Mouse (Mus musculus) left cerebral cortex, postnatal 10 days (tissue): ENCODE measurements around the gene Kmo. TPM values are rescaled to one million over a fixed set of nuclear protein-coding genes. Genes with fewer than 3 reads are reported as not detected.
A peak's percentile ranks its signal among the peaks of the same experiment; 100 is the strongest.

Source experiments
- DNase-seq, 2 experiments: peaks; one replicate each; pipeline ENCODE4 v3.0.0; 2021 to 2022; ENCODE audit warnings: low spot score in 2 of 2, mixed read lengths in 1 of 2; ENCODE audit errors: extremely low spot score in 1 of 2
- intact Hi-C: fragments of 180-260 bp; cut with DNase I; formaldehyde crosslinking; loops from one replicate; pipeline ENCODE4 v1.15.1; 2025
- total RNA-seq, 2 experiments: library from RNA; stranded (reverse); gene quantifications; 2 replicates each; pipeline ENCODE4 v1.2.3; 2021

The Kmo gene
- total RNA-seq, 2 experiments from 2014 or later = not detected

DNA sequence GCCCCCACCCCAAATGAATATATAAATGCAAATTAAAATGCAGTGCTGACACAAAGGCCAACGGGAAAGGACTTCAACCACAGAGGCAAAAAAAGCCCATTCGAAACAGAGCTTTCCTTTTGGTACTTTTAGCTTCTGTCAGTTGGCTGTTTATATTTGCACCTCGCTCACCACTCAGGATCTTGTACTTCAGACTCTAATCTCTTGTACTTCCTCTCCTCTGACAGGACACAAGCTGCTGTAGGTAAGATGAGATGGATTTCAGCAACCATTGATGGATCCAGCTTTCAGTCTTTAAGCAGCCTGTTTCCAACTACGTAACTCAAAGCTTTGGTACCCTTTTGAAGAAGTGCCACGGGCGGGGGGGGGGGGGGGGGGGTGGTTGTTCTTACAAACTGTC lies 60.8 kb downstream of the Kmo start:
- intact Hi-C loops = no loop called here
- DNase-seq = no peak

- no peak for DNase-seq
- intact Hi-C loops = loop anchor here (10.0 kb wide), 1 partner anchor 173 kb away; no protein-coding TSS in a partner anchor
Observed at GRCm38 (mm10) chr1:175691686-175692245, 71.6 kb downstream of the Kmo start.

DNA sequence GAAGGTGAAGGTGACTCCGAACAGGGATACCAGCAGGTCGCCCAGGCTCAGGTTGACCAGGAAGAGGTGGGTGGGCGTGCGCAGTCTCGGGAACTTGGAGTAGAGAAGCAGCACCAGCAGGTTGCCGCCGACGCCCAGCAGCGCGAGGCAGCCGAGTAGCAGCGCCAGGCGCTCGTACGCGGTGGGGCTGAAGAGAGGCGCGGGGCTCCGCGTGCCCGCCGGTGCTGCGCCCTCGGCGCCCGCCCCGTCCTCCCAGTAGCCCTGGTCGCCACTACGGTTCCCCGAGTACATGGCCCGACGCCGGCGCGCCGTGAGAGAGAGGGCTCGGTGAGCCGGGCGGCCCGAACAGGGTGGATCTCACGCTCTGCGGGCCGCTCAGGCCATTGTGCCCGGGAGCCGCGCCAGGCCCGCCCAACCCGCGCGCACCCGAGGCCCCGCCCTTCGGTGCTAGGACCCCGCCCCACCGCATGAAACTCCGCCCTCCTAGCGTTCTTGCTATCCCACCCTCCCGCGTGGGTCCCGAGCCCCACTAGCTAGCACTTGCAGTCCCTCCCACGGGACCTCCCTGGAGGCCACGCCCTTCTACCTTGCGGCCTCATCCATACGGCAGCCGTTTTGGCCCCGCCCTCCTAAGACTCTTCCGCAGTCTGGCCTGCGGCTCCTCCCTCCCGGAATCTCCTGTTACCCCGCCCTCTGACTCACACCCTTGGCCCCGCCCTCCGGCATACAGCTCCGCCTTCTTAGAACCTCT lies 72.2 kb downstream of the Kmo start, which contains the start of the genes Opn3 and Chml:
Opn3 (minus strand) TSS at position 531 of the 751 bp plus-strand sequence.
Chml (minus strand) TSS at position 656 of the 751 bp plus-strand sequence.
- intact Hi-C loops = loop anchor here (10.0 kb wide), 1 partner anchor 172 kb away; no protein-coding TSS in a partner anchor
- DNase-seq = peak; percentile 96 to 98

GRCm38 (mm10) chr1:175692997-175693361 lies 72.8 kb downstream of the Kmo start:
- DNase-seq = no peak
- intact Hi-C loops = loop anchor here (10.0 kb wide), 1 partner anchor 172 kb away; no protein-coding TSS in a partner anchor

DNA sequence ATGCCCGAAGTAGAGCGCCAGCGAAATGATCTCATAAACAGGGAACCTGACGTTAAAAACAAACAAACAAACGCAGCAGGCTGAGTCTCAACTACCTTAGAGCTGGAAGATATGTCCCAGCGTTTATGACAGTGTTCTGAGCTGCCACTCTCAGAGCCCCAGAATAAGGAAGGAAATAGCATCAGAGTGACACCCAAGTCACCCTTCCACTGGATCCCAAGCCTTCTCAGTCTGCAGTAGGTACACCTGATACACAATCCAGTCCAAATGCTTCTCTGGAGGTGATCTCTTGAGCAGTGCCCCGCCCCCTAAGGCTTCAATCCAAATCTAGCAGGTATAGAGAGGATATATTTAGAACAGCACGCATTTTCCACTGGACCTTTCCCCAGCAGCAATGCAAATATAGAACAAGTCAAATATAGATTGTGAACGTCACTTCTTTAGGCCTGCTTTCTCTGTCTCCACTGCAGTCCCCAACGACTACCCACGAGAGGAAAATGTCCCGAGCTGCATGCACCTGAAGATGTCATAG lies 73.3 kb downstream of the Kmo start:
- no peak for DNase-seq
- intact Hi-C loops = loop anchor here (10.0 kb wide), 1 partner anchor 171 kb away; no protein-coding TSS in a partner anchor

GRCm38 (mm10) chr1:175698293-175698692 lies 78.1 kb downstream of the Kmo start, which contains the start of gene Wdr64:
Gene Wdr64, plus strand, starts transcription at chr1:175698593.
- no peak for DNase-seq
- intact Hi-C loops = loop anchor here (10.0 kb wide), 1 partner anchor 167 kb away; no protein-coding TSS in a partner anchor

GRCm38 (mm10) chr1:175699375-175699774 lies 79.2 kb downstream of the Kmo start:
- intact Hi-C loops = loop anchor here (10.0 kb wide), 1 partner anchor 165 kb away; no protein-coding TSS in a partner anchor
- DNase-seq = no peak

DNA sequence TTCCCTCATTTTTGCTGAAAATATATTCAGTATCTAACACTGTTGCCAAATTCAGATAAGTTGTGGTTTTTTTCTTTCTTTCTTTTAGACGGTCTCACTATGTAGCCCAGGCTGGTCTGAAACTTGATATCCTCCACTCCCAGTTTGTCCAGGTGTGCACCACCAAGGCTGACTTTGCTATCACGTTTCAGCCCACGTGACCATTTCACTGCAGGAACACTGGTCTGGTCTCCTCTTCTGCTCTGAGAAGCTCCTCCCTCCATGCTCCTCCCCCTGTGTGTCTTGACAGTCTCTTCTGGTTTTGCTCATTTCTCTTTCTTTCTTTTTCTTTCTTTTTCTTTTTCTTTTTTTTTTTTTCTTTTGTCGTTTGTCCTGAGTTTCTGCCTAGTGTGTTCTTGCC lies 79.6 kb downstream of the Kmo start:
- no peak for DNase-seq
- intact Hi-C loops = loop anchor here (10.0 kb wide), 1 partner anchor 165 kb away; no protein-coding TSS in a partner anchor

GRCm38 (mm10) chr1:175701145-175701544 lies 81.0 kb downstream of the Kmo start:
- intact Hi-C loops = no loop called here
- no peak for DNase-seq

GRCm38 (mm10) chr1:175707599-175707998 lies 87.4 kb downstream of the Kmo start:
- no peak for DNase-seq
- intact Hi-C loops = no loop called here

GRCm38 (mm10) chr1:175708013-175708412 lies 87.8 kb downstream of the Kmo start:
- intact Hi-C loops = no loop called here

More at GRCm38 (mm10) chr1:175708013-175708412, 87.8 kb downstream of the Kmo start:
- no peak for DNase-seq

Other genes starting within 250 kb of the Kmo start
- 100 to 1,000 TPM; 104 to 110 TPM for gene Rgs7, start 127.9 kb upstream of the Kmo start, total RNA-seq
- gene Fh1, start 5.3 kb downstream of the Kmo start, total RNA-seq = 10 to 100 TPM; 86.1 to 91.7 TPM
- 10 to 100 TPM; 12.0 to 17.8 TPM for gene Opn3, start 72.4 kb downstream of the Kmo start, total RNA-seq
- gene Chml, start 72.5 kb downstream of the Kmo start, total RNA-seq = 10 to 100 TPM; 15.9 to 20.2 TPM
- gene Wdr64, start 78.2 kb downstream of the Kmo start, total RNA-seq = not detected